Mouse (Mus musculus) C2C12 (cell line): Measurements from ENCODE around the gene Tmem121b.

Experiments used
- CTCF ChIP-seq: IDR thresholded peaks from one replicate; pipeline ENCODE4 v1.5.1; 2011; ENCODE audit not compliant: control insufficient read depth, insufficient read depth, insufficient read length
- MYOD1 ChIP-seq: IDR thresholded peaks from one replicate; pipeline ENCODE4 v1.6.1; 2011; ENCODE audit warnings: low read depth; ENCODE audit not compliant: control insufficient read depth, insufficient read length

DNA sequence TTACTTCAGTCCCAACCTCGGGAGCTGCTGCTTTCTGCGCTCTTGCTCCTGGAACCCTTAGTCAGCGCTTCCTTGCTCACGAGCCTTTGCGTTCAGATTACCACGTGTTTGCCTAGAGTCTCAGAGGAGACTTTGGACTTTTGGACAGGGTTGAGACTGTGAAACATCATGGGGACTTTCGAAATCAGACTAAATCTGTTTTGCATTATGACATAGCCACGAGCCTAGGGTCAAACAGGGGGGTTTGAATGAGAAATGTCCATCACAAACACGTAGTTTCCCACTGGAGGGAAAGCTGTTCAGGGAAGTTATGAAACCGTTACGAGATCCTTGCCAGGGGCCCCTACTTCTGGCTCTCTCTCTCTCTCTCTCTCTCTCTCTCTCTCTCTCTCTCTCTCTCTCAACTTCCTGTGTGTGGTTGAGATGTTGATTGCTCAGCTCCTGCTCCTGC, 39.0 kb downstream of the Tmem121b start:
- no peak for TF ChIP-seq MYOD1
- TF ChIP-seq CTCF: no peak
